Mouse (Mus musculus) C2C12 (cell line): ENCODE measurements around the gene Gm49333.

Experiments
- CEBPB ChIP-seq: IDR thresholded peaks from one replicate; pipeline ENCODE4 v1.6.1; 2011; ENCODE audit warnings: low read depth, mild to moderate bottlenecking, control low read depth, moderate library complexity
- CTCF ChIP-seq: IDR thresholded peaks from one replicate; pipeline ENCODE4 v1.5.1; 2011; ENCODE audit not compliant: control insufficient read depth, insufficient read depth, insufficient read length
- FOSL1 ChIP-seq: IDR thresholded peaks from one replicate; pipeline ENCODE4 v1.8.0; 2011; ENCODE audit warnings: mild to moderate bottlenecking, low read length; ENCODE audit not compliant: poor library complexity, insufficient read depth, severe bottlenecking
- MAX ChIP-seq: IDR thresholded peaks from one replicate; pipeline ENCODE4 v1.6.1; 2011; ENCODE audit warnings: mild to moderate bottlenecking, control low read depth

GRCm38 (mm10) chr16:20657661-20658060 is 46.3 kb downstream of the Gm49333 start:
- TF ChIP-seq CTCF = no peak
- no peak for TF ChIP-seq FOSL1
- no peak for TF ChIP-seq CEBPB
- TF ChIP-seq MAX = no peak
